Mouse (Mus musculus): ENCODE measurements at regions not wholly inside any gene's neighbourhood (a gene's known extent, or its start where the extent isn't known, plus 50 kb on each side); places are given as distances from the start of the nearest gene placed in this dataset.

DNA sequence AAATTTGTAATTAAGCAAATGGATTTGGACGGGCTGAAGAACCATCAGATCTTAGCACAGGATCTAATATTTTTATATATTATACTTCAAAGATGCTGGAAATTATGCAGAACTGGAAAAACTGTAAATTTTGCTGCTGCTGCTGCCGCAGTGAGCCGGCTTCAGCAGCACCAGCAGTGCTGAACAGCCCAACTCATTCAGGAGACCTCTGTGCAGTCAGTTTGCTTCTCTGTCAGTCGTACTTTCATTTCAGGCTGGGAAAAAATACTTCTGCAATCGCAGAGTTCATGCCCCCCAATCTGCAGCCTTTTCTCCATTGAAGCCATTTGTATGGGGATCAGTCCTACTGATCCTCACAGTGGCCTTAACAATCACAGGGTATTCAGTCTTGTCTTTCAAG, 53.4 kb upstream of the Trpc3 start:
- no peak overlapping the region for H3K9ac ChIP-seq (ENCODE audit: insufficient read depth, low read depth)
- H3K4me2 ChIP-seq (ENCODE audit: insufficient read depth, low read depth, poor library complexity, severe bottlenecking), result peak overlapping the region; percentile 98
- peaks cover 2% of the 10 kb centered on the region for H3K9me3 ChIP-seq (replicated peaks; ENCODE audit: low read length)
- DNase-seq (ENCODE audit: extremely low read depth), result no peak
- H3K36me3 ChIP-seq (replicated peaks in 1 of 2; ENCODE audit: control insufficient read depth in 1 of 2, insufficient read depth in 1 of 2, low read length in 1 of 2), result no peaks in the 10 kb centered on the region
- in situ Hi-C loops (cut with MboI; ENCODE audit: low pct_ligation_motif_present, low pct_unique_long_range_greater_than_20kb, low sequenced_read_pairs), result no loop called here
- dilution Hi-C loops (cut with MboI; ENCODE audit: extremely low pct_ligation_motif_present, extremely low pct_unique_long_range_greater_than_20kb, low sequenced_read_pairs), result no loop called here
- H3K4me1 ChIP-seq (ENCODE audit: control insufficient read depth in 1 of 2, insufficient read depth in 2 of 2), result peaks cover 0 to 6% of the 10 kb centered on the region in 2 experiments; a peak in 2 of 4 replicates
- no peaks in the 10 kb centered on the region for H3K27me3 ChIP-seq (replicated peaks)
- no peak overlapping the region for H3K27ac ChIP-seq (ENCODE audit: insufficient read depth, low read depth)
- TF ChIP-seq USF1 (IDR thresholded peaks at IDR 0.05; ENCODE audit: low read depth, low read length), result no peak
- TF ChIP-seq UBTF (IDR thresholded peaks at IDR 0.05; ENCODE audit: low read depth, low read length), result no peak
- TF ChIP-seq GABPA (IDR thresholded peaks at IDR 0.05; ENCODE audit: insufficient replicate concordance, low read depth, low read length), result no peak
- no peak for TF ChIP-seq NELFE (IDR thresholded peaks at IDR 0.05; ENCODE audit: low read depth, low read length)
- TF ChIP-seq E2F4 (IDR thresholded peaks at IDR 0.05; ENCODE audit: insufficient replicate concordance, low read depth, low read length), result no peak
- TF ChIP-seq HCFC1 (IDR thresholded peaks at IDR 0.05; ENCODE audit: low read depth, low read length), result no peak
- no peak for TF ChIP-seq TBP (conservative IDR thresholded peaks at IDR 0.05; ENCODE audit: low read depth, low read length)
- no peak for TF ChIP-seq JUND (conservative IDR thresholded peaks at IDR 0.05; ENCODE audit: low read depth, low read length)
- TF ChIP-seq SMC3 (IDR thresholded peaks at IDR 0.05; ENCODE audit: low read depth, low read length), result no peak
- TF ChIP-seq CHD2 (IDR thresholded peaks at IDR 0.05; ENCODE audit: low read length), result no peak
- TF ChIP-seq IRF4 (IDR thresholded peaks at IDR 0.05; ENCODE audit: low read depth, low read length), result no peak
- no peak for TF ChIP-seq TCF12 (IDR thresholded peaks at IDR 0.05; ENCODE audit: low read depth, low read length)
- no peak for TF ChIP-seq CTCF (conservative IDR thresholded peaks at IDR 0.05 in 1 of 2, IDR thresholded peaks at IDR 0.05 in 1 of 2; ENCODE audit: low read depth in 2 of 2, low read length in 2 of 2)
- TF ChIP-seq JUN (IDR thresholded peaks at IDR 0.05; ENCODE audit: insufficient read depth, low read depth, low read length), result no peak
- TF ChIP-seq BHLHE40 (IDR thresholded peaks at IDR 0.05; ENCODE audit: low read depth, low read length), result no peak
- no peak overlapping the region for H3K4me3 ChIP-seq (replicated peaks in 1 of 3; ENCODE audit: low read depth in 2 of 3, low read length in 2 of 3, poor library complexity in 1 of 3)
- no peaks in the 10 kb centered on the region for H3K79me2 ChIP-seq (replicated peaks; ENCODE audit: control insufficient read depth, extremely low read depth, insufficient read depth, poor library complexity, severe bottlenecking)

- H3K4me3 ChIP-seq (replicated peaks in 1 of 3; ENCODE audit: low read depth in 2 of 3, low read length in 2 of 3, poor library complexity in 1 of 3), result no peak overlapping the region
Measured at GRCm38 (mm10) chr3:36754358-36754950, 64.5 kb upstream of the Trpc3 start.

More at GRCm38 (mm10) chr3:36754358-36754950, 64.5 kb upstream of the Trpc3 start:
- no peaks in the 10 kb centered on the region for H3K27me3 ChIP-seq (replicated peaks)
- H3K79me2 ChIP-seq (replicated peaks; ENCODE audit: control insufficient read depth, extremely low read depth, insufficient read depth, poor library complexity, severe bottlenecking), result no peaks in the 10 kb centered on the region
- no peak overlapping the region for H3K9ac ChIP-seq (ENCODE audit: insufficient read depth, low read depth)
- dilution Hi-C loops (cut with MboI; ENCODE audit: extremely low pct_ligation_motif_present, extremely low pct_unique_long_range_greater_than_20kb, low sequenced_read_pairs), result no loop called here
- in situ Hi-C loops (cut with MboI; ENCODE audit: low pct_ligation_motif_present, low pct_unique_long_range_greater_than_20kb, low sequenced_read_pairs), result no loop called here
- H3K4me2 ChIP-seq (ENCODE audit: insufficient read depth, low read depth, poor library complexity, severe bottlenecking), result no peak overlapping the region
- H3K4me1 ChIP-seq (ENCODE audit: control insufficient read depth in 1 of 2, insufficient read depth in 2 of 2), result no peaks in the 10 kb centered on the region
- peaks cover 5% of the 10 kb centered on the region for H3K9me3 ChIP-seq (replicated peaks; ENCODE audit: low read length)
- H3K36me3 ChIP-seq (replicated peaks in 1 of 2; ENCODE audit: control insufficient read depth in 1 of 2, insufficient read depth in 1 of 2, low read length in 1 of 2), result no peaks in the 10 kb centered on the region
- no peak for DNase-seq (ENCODE audit: extremely low read depth)
- no peak for TF ChIP-seq BHLHE40 (IDR thresholded peaks at IDR 0.05; ENCODE audit: low read depth, low read length)
- no peak for TF ChIP-seq PAX5 (IDR thresholded peaks at IDR 0.05; ENCODE audit: low read length)
- TF ChIP-seq USF1 (IDR thresholded peaks at IDR 0.05; ENCODE audit: low read depth, low read length), result no peak
- no peak for TF ChIP-seq UBTF (IDR thresholded peaks at IDR 0.05; ENCODE audit: low read depth, low read length)
- TF ChIP-seq MEF2A (IDR thresholded peaks at IDR 0.05; ENCODE audit: borderline replicate concordance, low read depth, low read length), result no peak
- TF ChIP-seq MYC (IDR thresholded peaks at IDR 0.05; ENCODE audit: low read depth, low read length), result no peak
- no peak for TF ChIP-seq SMC3 (IDR thresholded peaks at IDR 0.05; ENCODE audit: low read depth, low read length)
- TF ChIP-seq MAFK (IDR thresholded peaks at IDR 0.05; ENCODE audit: insufficient replicate concordance, low read length), result no peak
- TF ChIP-seq JUN (IDR thresholded peaks at IDR 0.05; ENCODE audit: insufficient read depth, low read depth, low read length), result no peak
- no peak for TF ChIP-seq ELF1 (IDR thresholded peaks at IDR 0.05; ENCODE audit: low read depth, low read length)
- no peak for TF ChIP-seq IRF4 (IDR thresholded peaks at IDR 0.05; ENCODE audit: low read depth, low read length)
- no peak overlapping the region for H3K27ac ChIP-seq (ENCODE audit: insufficient read depth, low read depth)

Measured in CH12.LX (cell line).